Mouse (Mus musculus): ENCODE data around the gene Mef2b. TPM values are rescaled to one million over a fixed set of nuclear protein-coding genes. Genes with fewer than 3 reads are reported as not detected.
A peak's percentile ranks its signal among the peaks of the same experiment; 100 is the strongest.

Gene Mef2b
- polyA plus RNA-seq, 1 experiment from 2014 or later = 0.11 TPM

- TF ChIP-seq CTCF (IDR thresholded peaks at IDR 0.05; ENCODE audit: low read depth) (no peak), EP300 (IDR thresholded peaks at IDR 0.05; ENCODE audit: low read depth) (no peak)
- ATAC-seq = no peak
- 63% methylated on average over 1 of the region's 1 CpGs for WGBS (ENCODE audit: insufficient replicate concordance)
- DNase-seq = no peak
- Histone ChIP-seq H3K4me1 (ENCODE audit: insufficient read depth) (peaks cover 38% of the 10 kb centered on the region), H3K36me3 (replicated peaks; ENCODE audit: insufficient read depth, low read length) (no peaks in the 10 kb centered on the region), H3K9ac (replicated peaks) (no peak overlapping the region), H3K4me3 (ENCODE audit: low read depth, low read length) (no peak overlapping the region), H3K4me2 (ENCODE audit: low read depth, low read length) (no peak overlapping the region), H3K27ac (ENCODE audit: low read depth) (peak overlapping the region; percentile 8; the same call in 1 of the 2 replicates), H3K27me3 (ENCODE audit: insufficient read depth, low read length) (no peaks in the 10 kb centered on the region), H3K9me3 (ENCODE audit: low read length) (no peaks in the 10 kb centered on the region)
Measured at GRCm38 (mm10) chr8:70204757-70205156, 65.2 kb downstream of the Mef2b start.

GRCm38 (mm10) chr8:70208130-70208529, 68.6 kb downstream of the Mef2b start:
- no peak overlapping the region for H3K9ac ChIP-seq (replicated peaks)

DNA sequence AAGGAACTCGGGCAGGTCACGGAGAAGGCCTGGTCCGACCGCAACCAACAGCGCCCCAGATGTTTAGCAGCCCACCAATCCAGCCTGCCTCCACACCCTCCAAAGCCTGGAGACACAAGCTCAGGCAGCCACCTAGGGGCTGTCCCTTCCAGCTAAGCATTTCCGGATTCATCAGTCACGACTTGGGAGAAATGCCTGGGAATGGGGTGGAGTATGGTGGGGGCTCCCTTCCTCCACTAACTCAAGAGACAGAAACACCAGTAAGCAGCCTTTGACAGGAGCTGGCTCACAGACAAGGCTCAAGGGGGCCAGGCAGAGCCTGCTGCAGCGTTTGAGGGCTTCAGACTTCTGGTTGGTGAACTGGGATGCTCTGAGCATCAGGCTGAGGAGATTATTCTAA, 71.0 kb downstream of the Mef2b start:
- TF ChIP-seq EP300 (IDR thresholded peaks at IDR 0.05; ENCODE audit: low read depth) (no peak), CTCF (IDR thresholded peaks at IDR 0.05; ENCODE audit: low read depth) (no peak)
- no peak for ATAC-seq
- peak overlapping the region; percentile 96 for H3K4me2 ChIP-seq (ENCODE audit: low read depth, low read length)
- WGBS (ENCODE audit: insufficient replicate concordance) = 60% methylated on average over 8 of the region's 8 CpGs
- peak overlapping the region; percentile 90 for H3K27ac ChIP-seq (ENCODE audit: low read depth)
- H3K27me3 ChIP-seq (ENCODE audit: insufficient read depth, low read length) = no peaks in the 10 kb centered on the region
- H3K4me1 ChIP-seq (ENCODE audit: insufficient read depth) = peaks cover 23% of the 10 kb centered on the region
- H3K36me3 ChIP-seq (replicated peaks; ENCODE audit: insufficient read depth, low read length) = no peaks in the 10 kb centered on the region
- H3K9ac ChIP-seq (replicated peaks) = peak overlapping the region; percentile 84
- no peaks in the 10 kb centered on the region for H3K9me3 ChIP-seq (ENCODE audit: low read length)
- peak overlapping the region; percentile 60 for H3K4me3 ChIP-seq (ENCODE audit: low read depth, low read length)
- no peak for DNase-seq

More at GRCm38 (mm10) chr8:70208130-70208529, 68.6 kb downstream of the Mef2b start:
- TF ChIP-seq EP300 (IDR thresholded peaks at IDR 0.05; ENCODE audit: low read depth) = no peak
- TF ChIP-seq CTCF (IDR thresholded peaks at IDR 0.05; ENCODE audit: low read depth) = no peak
- WGBS (ENCODE audit: insufficient replicate concordance) = 63% methylated on average over 1 of the region's 1 CpGs
- no peaks in the 10 kb centered on the region for H3K36me3 ChIP-seq (replicated peaks; ENCODE audit: insufficient read depth, low read length)
- no peaks in the 10 kb centered on the region for H3K27me3 ChIP-seq (ENCODE audit: insufficient read depth, low read length)
- peaks cover 21% of the 10 kb centered on the region for H3K4me1 ChIP-seq (ENCODE audit: insufficient read depth)
- H3K9me3 ChIP-seq (ENCODE audit: low read length) = no peaks in the 10 kb centered on the region
- no peak for DNase-seq
- H3K4me2 ChIP-seq (ENCODE audit: low read depth, low read length) = peak overlapping the region; percentile 1; the same call in 1 of the 2 replicates
- H3K27ac ChIP-seq (ENCODE audit: low read depth) = peak overlapping the region; percentile 25
- no peak for ATAC-seq
- H3K4me3 ChIP-seq (ENCODE audit: low read depth, low read length) = no peak overlapping the region

DNA sequence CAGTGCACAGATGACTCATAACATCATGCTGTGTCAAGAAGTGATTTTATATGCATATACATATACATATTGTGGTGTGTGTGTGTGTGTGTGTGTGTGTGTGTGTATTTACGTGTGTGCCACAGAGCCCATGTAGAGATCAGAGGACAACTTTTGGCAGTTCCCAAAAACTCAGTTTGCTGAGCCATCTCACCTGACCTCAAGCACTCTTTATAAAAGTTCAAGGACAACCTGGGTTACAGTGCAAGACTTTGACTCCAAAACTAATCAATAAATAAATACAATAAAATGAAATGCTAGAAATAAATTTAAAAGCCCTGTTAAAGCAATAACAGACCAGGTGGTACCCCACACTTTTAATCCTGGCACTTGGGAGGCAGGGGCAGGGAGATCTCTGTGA, 71.8 kb downstream of the Mef2b start:
- Histone ChIP-seq H3K27me3 (ENCODE audit: insufficient read depth, low read length) (no peaks in the 10 kb centered on the region), H3K9ac (replicated peaks) (peak overlapping the region; percentile 84), H3K36me3 (replicated peaks; ENCODE audit: insufficient read depth, low read length) (no peaks in the 10 kb centered on the region), H3K27ac (ENCODE audit: low read depth) (peak overlapping the region; percentile 90), H3K4me2 (ENCODE audit: low read depth, low read length) (peak overlapping the region; percentile 96), H3K4me1 (ENCODE audit: insufficient read depth) (peaks cover 23% of the 10 kb centered on the region), H3K4me3 (ENCODE audit: low read depth, low read length) (peak overlapping the region; percentile 60), H3K9me3 (ENCODE audit: low read length) (no peaks in the 10 kb centered on the region)
- ATAC-seq (no peak), DNase-seq (no peak)
- TF ChIP-seq CTCF (IDR thresholded peaks at IDR 0.05; ENCODE audit: low read depth) (no peak), EP300 (IDR thresholded peaks at IDR 0.05; ENCODE audit: low read depth) (no peak)
- WGBS (ENCODE audit: insufficient replicate concordance) = 29% methylated on average over 1 of the region's 1 CpGs

- no peaks in the 10 kb centered on the region for H3K36me3 ChIP-seq (replicated peaks; ENCODE audit: insufficient read depth, low read length)
- H3K27me3 ChIP-seq (ENCODE audit: insufficient read depth, low read length) = no peaks in the 10 kb centered on the region
- ATAC-seq (no peak), DNase-seq (peak; percentile 63)
- H3K9me3 ChIP-seq (ENCODE audit: low read length) = no peaks in the 10 kb centered on the region
- peak overlapping the region; percentile 90 for H3K27ac ChIP-seq (ENCODE audit: low read depth)
- H3K4me3 ChIP-seq (ENCODE audit: low read depth, low read length) = peak overlapping the region; percentile 60
- H3K4me1 ChIP-seq (ENCODE audit: insufficient read depth) = peaks cover 23% of the 10 kb centered on the region
- TF ChIP-seq EP300 (IDR thresholded peaks at IDR 0.05; ENCODE audit: low read depth) (no peak), CTCF (IDR thresholded peaks at IDR 0.05; ENCODE audit: low read depth) (no peak)
- H3K9ac ChIP-seq (replicated peaks) = peak overlapping the region; percentile 84
- peak overlapping the region; percentile 96 for H3K4me2 ChIP-seq (ENCODE audit: low read depth, low read length)
- WGBS (ENCODE audit: insufficient replicate concordance) = under 1% methylated on average over 31 of the region's 31 CpGs
Measured at GRCm38 (mm10) chr8:70211726-70212111, 72.2 kb downstream of the Mef2b start.

- peak; percentile 90 for ATAC-seq
- WGBS (ENCODE audit: insufficient replicate concordance) = under 1% methylated on average over 64 of the region's 66 CpGs
Measured at GRCm38 (mm10) chr8:70212112-70213055, 72.9 kb downstream of the Mef2b start, which contains the start of gene Slc25a42. Slc25a42 (minus strand) TSS chr8:70212305.

More at GRCm38 (mm10) chr8:70212112-70213055, 72.9 kb downstream of the Mef2b start, which contains the start of gene Slc25a42:
- TF ChIP-seq CTCF (IDR thresholded peaks at IDR 0.05; ENCODE audit: low read depth) (no peak), EP300 (IDR thresholded peaks at IDR 0.05; ENCODE audit: low read depth) (peak; percentile 54; the same call in 1 of the 2 replicates)
- Histone ChIP-seq H3K4me1 (ENCODE audit: insufficient read depth) (peaks cover 23% of the 10 kb centered on the region), H3K9ac (replicated peaks) (peak within 1 kb of the TSS; percentile 84), H3K4me2 (ENCODE audit: low read depth, low read length) (peak within 1 kb of the TSS; percentile 96), H3K36me3 (replicated peaks; ENCODE audit: insufficient read depth, low read length) (no peaks in the 10 kb centered on the region), H3K4me3 (ENCODE audit: low read depth, low read length) (peak within 1 kb of the TSS; percentile 60), H3K27ac (ENCODE audit: low read depth) (peak within 1 kb of the TSS; percentile 90), H3K9me3 (ENCODE audit: low read length) (no peaks in the 10 kb centered on the region), H3K27me3 (ENCODE audit: insufficient read depth, low read length) (no peaks in the 10 kb centered on the region)
- peak; percentile 96 for DNase-seq
